Mouse (Mus musculus) midbrain, postnatal 0 days (tissue): ENCODE results near the gene Slc1a4. TPM values are rescaled to one million over a fixed set of nuclear protein-coding genes. Genes with fewer than 3 reads are reported as not detected.
A peak's percentile ranks its signal among the peaks of the same experiment; 100 is the strongest.

Experiments
- ATAC-seq: fragments of 200-750 bp; cut with Nextera tagmentation; 2 replicates; pipeline ENCODE4 v1.8.0; 2017; ENCODE audit warnings: moderate number of reproducible peaks, mild to moderate bottlenecking, moderate TSS enrichment, moderate library complexity; ENCODE audit not compliant: low FRiP score
- DNase-seq: peaks from one replicate; pipeline ENCODE4 v3.0.0-alpha.2; 2015; ENCODE audit warnings: low spot score
- H3K27ac ChIP-seq: fragments of 300-500 bp; sonication (generic); 2 replicates; pipeline ENCODE4 v1.5.1; 2014; ENCODE audit warnings: low read depth, mild to moderate bottlenecking, low read length, mixed read lengths
- H3K27me3 ChIP-seq: fragments of 300-500 bp; sonication (generic); 2 replicates; pipeline ENCODE4 v1.6.1; 2014; ENCODE audit warnings: low read length, control low read depth, mixed read lengths; ENCODE audit not compliant: insufficient read depth
- H3K36me3 ChIP-seq: fragments of 300-500 bp; sonication (generic); 2 replicates; pipeline ENCODE4 v1.6.1; 2014; ENCODE audit warnings: low read length, control low read depth, mixed read lengths; ENCODE audit not compliant: insufficient read depth
- H3K4me1 ChIP-seq: fragments of 300-500 bp; sonication (generic); 2 replicates; pipeline ENCODE4 v1.6.1; 2014; ENCODE audit warnings: mild to moderate bottlenecking, control low read depth, antibody characterized with exemption, low read length, mixed read lengths; ENCODE audit not compliant: insufficient read depth
- H3K4me2 ChIP-seq: fragments of 300-500 bp; sonication (generic); 2 replicates; pipeline ENCODE4 v1.6.1; 2014; ENCODE audit warnings: low read depth, mild to moderate bottlenecking, low read length, mixed read lengths; ENCODE audit not compliant: poor library complexity, severe bottlenecking
- H3K4me3 ChIP-seq: fragments of 300-500 bp; sonication (generic); 2 replicates; pipeline ENCODE4 v1.5.1; 2014; ENCODE audit warnings: low read depth, mild to moderate bottlenecking, low read length, moderate library complexity
- H3K9ac ChIP-seq: fragments of 300-500 bp; sonication (generic); replicated peaks from 2 replicates; pipeline ENCODE4 v1.6.1; 2014; ENCODE audit warnings: mild to moderate bottlenecking, low read length, moderate library complexity, mixed read lengths; ENCODE audit not compliant: poor library complexity, severe bottlenecking
- H3K9me3 ChIP-seq: fragments of 300-500 bp; sonication (generic); 2 replicates; pipeline ENCODE4 v1.6.1; 2016; ENCODE audit warnings: low read length, control low read depth
- CTCF ChIP-seq: IDR thresholded peaks from 2 replicates; pipeline ENCODE4 v1.5.1; 2016; ENCODE audit warnings: antibody characterized with exemption, mild to moderate bottlenecking
- WGBS: fragments of 180-500 bp; shearing (Covaris S2); extraction: QIAGEN DNeasy Blood & Tissue Kit; methylation state at CpG from one replicate; pipeline ENCODE4 v1.1.7; 2014; 5-methylcytosine and 5-hydroxymethylcytosine counted together
- polyA plus RNA-seq: library from polyadenylated mRNA; unstranded; fragments of >200 nt; fragmentation: Nextera tagmentation; extraction: Ambion mirVana; gene quantifications from 2 replicates; pipeline ENCODE4 v1.2.1, GENCODE M21; 2015
- total RNA-seq: library from RNA; depleted of rRNA; stranded (reverse); fragments of >200 nt; gene quantifications from 2 replicates; pipeline ENCODE4 v1.2.3, GENCODE M21; 2014

The Slc1a4 gene
- total and polyA plus RNA-seq, 2 experiments from 2014 or later: 70.3 to 180 TPM

DNA sequence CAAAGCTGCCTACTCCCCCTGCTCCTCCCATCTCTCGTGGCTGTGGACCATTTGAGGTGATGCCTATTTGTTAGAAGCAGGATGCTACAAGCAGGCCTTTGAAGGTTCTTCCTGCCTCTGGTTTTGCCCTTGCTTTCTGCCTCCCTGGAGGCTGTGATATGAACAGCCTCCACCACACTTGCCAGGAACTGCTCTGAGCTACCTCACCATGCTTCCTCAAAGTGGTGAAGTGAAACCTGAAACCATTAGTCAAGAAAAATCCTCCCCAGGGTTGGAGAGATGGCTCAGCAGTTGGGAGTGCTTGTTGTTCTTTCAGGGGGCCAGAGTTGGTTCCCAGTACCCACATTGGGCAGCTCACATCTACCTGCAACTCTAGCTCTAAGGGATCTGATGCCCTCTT, 9.1 kb upstream of the Slc1a4 start:
- no peak overlapping the region for H3K27ac ChIP-seq
- H3K9me3 ChIP-seq: no peaks in the 10 kb centered on the region
- no peak for DNase-seq
- WGBS: 77% methylated on average over 1 of the region's 1 CpGs
- no peaks in the 10 kb centered on the region for H3K4me1 ChIP-seq
- no peaks in the 10 kb centered on the region for H3K27me3 ChIP-seq
- TF ChIP-seq CTCF: no peak
- no peak overlapping the region for H3K4me2 ChIP-seq
- no peak overlapping the region for H3K9ac ChIP-seq
- ATAC-seq: no peak
- no peak overlapping the region for H3K4me3 ChIP-seq
- no peaks in the 10 kb centered on the region for H3K36me3 ChIP-seq

DNA sequence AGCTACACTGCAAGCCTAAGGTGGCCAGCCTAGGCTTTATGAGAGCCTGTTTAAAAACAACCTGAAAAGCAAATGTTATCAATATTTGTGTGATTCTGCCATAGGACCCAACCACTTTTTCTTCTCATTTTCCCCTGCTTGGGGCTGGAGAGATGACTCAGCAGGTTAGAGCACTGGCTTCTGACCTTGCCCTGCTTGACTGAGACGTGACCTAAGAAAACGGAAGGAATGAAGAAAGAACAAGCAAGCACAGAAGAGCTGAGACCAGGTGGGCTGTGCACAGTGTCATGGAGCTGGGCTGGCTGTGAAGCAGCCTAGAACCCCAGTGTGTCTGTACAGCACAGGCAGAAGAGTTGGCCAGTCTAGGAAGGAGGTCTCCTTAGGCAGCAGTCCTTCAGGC, 6.2 kb upstream of the Slc1a4 start:
- ATAC-seq (no peak), DNase-seq (no peak)
- H3K4me3 ChIP-seq: no peak overlapping the region
- TF ChIP-seq CTCF: no peak
- H3K4me1 ChIP-seq: no peaks in the 10 kb centered on the region
- no peaks in the 10 kb centered on the region for H3K27me3 ChIP-seq
- WGBS: 76% methylated on average over 2 of the region's 2 CpGs
- H3K9ac ChIP-seq: no peak overlapping the region
- no peaks in the 10 kb centered on the region for H3K9me3 ChIP-seq
- no peaks in the 10 kb centered on the region for H3K36me3 ChIP-seq
- no peak overlapping the region for H3K4me2 ChIP-seq
- H3K27ac ChIP-seq: no peak overlapping the region

- 10% methylated on average over 1 of the region's 1 CpGs for WGBS
Measured at GRCm38 (mm10) chr11:20334301-20334700, 1.8 kb upstream of the Slc1a4 start.

GRCm38 (mm10) chr11:20331690-20332537, 599 bp downstream of the Slc1a4 start:
- no peaks in the 10 kb centered on the region for H3K27me3 ChIP-seq
- H3K4me3 ChIP-seq: peak overlapping the region; percentile 69
- peaks cover 8% of the 10 kb centered on the region; the same call in 1 of the 2 replicates for H3K4me1 ChIP-seq
- H3K36me3 ChIP-seq: no peaks in the 10 kb centered on the region
- TF ChIP-seq CTCF: no peak
- 1% methylated on average over 51 of the region's 61 CpGs for WGBS
- DNase-seq (peak; percentile 36), ATAC-seq (peak; percentile 16)
- no peaks in the 10 kb centered on the region for H3K9me3 ChIP-seq
- peak overlapping the region; percentile 73 for H3K4me2 ChIP-seq
- peak overlapping the region; percentile 86 for H3K9ac ChIP-seq
- H3K27ac ChIP-seq: peak overlapping the region; percentile 92

More at GRCm38 (mm10) chr11:20334301-20334700, 1.8 kb upstream of the Slc1a4 start:
- Histone ChIP-seq H3K36me3 (no peaks in the 10 kb centered on the region), H3K4me2 (no peak overlapping the region), H3K9ac (no peak overlapping the region), H3K4me3 (no peak overlapping the region), H3K27me3 (no peaks in the 10 kb centered on the region), H3K4me1 (peaks cover 5% of the 10 kb centered on the region; the same call in 1 of the 2 replicates), H3K27ac (0 out of 2 replicates have a peak overlapping the region, but pooled peaks have one; percentile 13), H3K9me3 (no peaks in the 10 kb centered on the region)
- TF ChIP-seq CTCF: no peak
- ATAC-seq: no peak
- DNase-seq: no peak

DNA sequence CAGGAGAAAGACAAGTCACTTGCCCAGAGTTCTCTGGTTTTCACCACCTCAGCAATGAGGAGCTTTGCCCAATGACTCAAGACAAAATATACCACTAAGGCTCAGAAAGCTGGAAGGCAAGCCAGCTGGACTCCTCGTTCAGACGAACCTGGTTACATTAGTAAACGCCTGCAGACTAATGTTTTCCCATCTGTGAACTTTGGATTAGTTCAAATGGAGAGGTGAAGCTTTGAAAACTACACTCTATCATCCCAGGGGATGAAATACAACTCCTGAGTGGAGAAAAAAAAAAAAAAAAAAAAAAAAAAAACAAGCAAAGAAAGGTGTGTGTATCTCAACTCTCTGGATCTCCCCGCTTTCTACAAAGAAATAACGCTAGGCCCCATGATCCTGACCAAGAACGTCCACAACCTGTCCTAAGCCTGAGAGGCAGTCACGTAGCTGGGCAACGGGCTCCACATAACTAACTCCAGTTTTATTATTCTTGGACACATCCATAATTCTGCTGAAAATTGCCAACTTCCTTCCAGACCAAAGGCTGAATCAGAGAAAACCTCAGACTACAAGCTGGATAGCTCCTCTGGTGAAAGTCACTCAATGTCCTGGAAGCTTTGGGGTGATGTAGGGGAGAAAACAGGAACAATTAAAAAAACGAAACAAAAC, 1.4 kb downstream of the Slc1a4 start:
- peak overlapping the region; percentile 92 for H3K27ac ChIP-seq
- WGBS: 30% methylated on average over 9 of the region's 9 CpGs
- no peaks in the 10 kb centered on the region for H3K36me3 ChIP-seq
- peaks cover 14% of the 10 kb centered on the region; the same call in 1 of the 2 replicates for H3K4me1 ChIP-seq
- peak overlapping the region; percentile 73 for H3K4me2 ChIP-seq
- no peak for ATAC-seq
- peak overlapping the region; percentile 86 for H3K9ac ChIP-seq
- DNase-seq: no peak
- H3K9me3 ChIP-seq: no peaks in the 10 kb centered on the region
- H3K4me3 ChIP-seq: peak overlapping the region; percentile 69
- no peak for TF ChIP-seq CTCF
- H3K27me3 ChIP-seq: no peaks in the 10 kb centered on the region

- ATAC-seq: no peak
- peak overlapping the region; percentile 73 for H3K4me2 ChIP-seq
- no peak for DNase-seq
- H3K9ac ChIP-seq: no peak overlapping the region
- no peaks in the 10 kb centered on the region for H3K27me3 ChIP-seq
- TF ChIP-seq CTCF: no peak
- 97% methylated on average over 5 of the region's 5 CpGs for WGBS
- H3K4me1 ChIP-seq: peaks cover 17% of the 10 kb centered on the region; the same call in 1 of the 2 replicates
- no peaks in the 10 kb centered on the region for H3K36me3 ChIP-seq
- H3K4me3 ChIP-seq: peak overlapping the region; percentile 29; the same call in 1 of the 2 replicates
- H3K27ac ChIP-seq: no peak overlapping the region
- H3K9me3 ChIP-seq: no peaks in the 10 kb centered on the region
Measured at GRCm38 (mm10) chr11:20329711-20330110, 2.8 kb downstream of the Slc1a4 start.
